Mouse (Mus musculus) skeletal muscle tissue, adult 2 months (tissue): Measurements from ENCODE around the gene Atp9a.

Source experiments
- DNase-seq: peaks from one replicate; pipeline ENCODE4 v3.0.0-alpha.2; 2012; ENCODE audit warnings: low read depth, low spot score

Gene Atp9a

GRCm38 (mm10) chr2:168601491-168602386 lies 140.5 kb downstream of the Atp9a start, which contains the start of gene Nfatc2:
TSS of gene Nfatc2 (minus strand) at chr2:168601657.
- peak; percentile 85 for DNase-seq

DNA sequence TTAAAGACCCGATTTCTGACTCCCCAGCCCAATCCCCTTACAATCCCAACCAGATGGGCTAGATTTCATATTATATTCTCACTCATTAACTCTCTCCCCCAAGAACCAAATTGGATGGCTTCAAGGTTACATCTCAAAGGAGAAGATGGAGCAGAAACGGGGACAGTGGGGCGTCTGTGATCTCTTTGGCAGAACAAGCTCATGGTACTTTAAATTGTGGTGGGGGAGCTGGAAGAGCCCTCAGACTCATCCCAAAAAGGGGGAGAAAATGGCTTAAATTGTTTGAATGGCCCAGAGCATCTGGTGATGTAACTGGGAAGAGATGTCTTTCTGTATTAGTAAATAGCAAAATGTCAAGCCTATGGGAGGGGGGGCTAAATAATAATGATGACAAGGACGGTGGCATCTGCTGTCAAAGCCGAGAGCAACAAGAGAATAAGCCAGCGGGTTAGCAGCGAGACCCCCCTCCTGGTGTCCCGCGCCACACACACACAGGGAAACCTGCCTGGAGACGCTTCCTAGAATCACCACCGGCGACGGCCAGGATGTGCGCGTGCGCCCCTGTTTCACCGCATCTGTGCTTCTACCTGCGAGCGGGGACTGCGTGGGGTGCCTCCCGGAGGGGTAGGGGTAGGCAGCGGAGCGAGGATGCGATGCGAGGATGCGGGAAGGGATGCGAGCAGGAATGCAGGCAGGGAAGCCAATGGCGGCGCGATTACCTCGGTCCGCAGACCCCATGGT lies 141.3 kb downstream of the Atp9a start:
- no peak for DNase-seq

DNA sequence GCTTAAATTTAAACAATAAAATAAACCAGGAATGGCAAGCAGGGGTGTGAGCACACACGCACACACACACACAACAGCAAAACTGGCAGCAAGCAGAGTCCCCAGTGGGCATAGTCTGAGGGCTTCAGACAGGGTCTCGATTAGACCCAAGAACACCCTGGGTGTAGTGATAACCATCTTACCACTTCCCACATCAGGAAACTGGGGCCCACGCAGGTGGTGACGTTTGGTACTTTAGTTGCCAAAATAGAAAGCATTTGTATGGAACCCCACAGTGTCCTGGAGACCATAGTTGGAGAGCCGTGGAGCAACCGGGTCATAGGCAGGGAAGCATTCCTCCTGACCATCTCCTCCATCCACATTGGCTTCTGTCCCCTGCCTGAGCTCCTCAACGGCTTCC lies 146.5 kb downstream of the Atp9a start:
- DNase-seq, result no peak

DNA sequence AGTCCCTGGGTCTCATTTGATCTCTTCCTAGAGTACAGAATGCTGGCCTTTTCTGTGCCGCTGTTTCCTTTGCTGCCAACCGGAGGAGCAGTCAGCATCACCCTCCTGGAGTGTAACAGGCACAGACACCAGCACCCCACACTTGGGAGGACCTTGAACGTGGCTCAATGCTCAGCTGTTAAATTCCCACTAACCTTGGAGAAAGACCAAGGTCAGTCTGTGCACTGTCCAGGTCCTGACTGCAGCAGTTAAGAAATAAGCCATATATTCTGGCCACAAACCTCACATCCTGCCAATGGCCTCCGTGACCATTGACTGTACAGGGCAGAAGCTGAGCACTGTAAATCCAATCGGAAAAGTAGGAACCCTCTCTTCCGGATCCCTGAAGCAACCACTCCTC lies 148.5 kb downstream of the Atp9a start:
- no peak for DNase-seq

- DNase-seq, result no peak
These were observed 149.2 kb downstream of the Atp9a start for GRCm38 (mm10) chr2:168593004-168593403.

DNA sequence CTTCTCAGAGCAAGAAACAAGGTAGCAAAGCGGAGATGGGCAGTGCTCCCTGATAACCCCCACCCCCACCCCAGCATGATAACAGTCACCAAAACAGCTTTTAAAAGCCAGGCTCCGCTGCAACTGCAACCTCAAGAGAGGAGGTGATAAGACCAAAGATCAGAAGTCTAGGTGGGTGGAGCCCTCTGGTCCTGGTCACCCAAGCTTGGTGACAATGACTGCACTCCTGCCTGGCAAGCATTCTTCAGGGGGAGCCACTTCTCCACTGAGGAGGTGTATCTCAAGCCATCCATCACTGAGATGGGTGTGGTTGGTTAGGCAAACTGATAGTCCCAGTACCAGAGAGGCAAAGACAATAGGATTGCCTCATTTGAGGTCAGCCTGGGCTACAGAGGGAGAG lies 151.1 kb downstream of the Atp9a start:
- no peak for DNase-seq

- no peak for DNase-seq
These were observed 151.7 kb downstream of the Atp9a start for GRCm38 (mm10) chr2:168590556-168590955.

- DNase-seq, result peak; percentile 63
These were observed 152.0 kb downstream of the Atp9a start for GRCm38 (mm10) chr2:168590168-168590551.

DNA sequence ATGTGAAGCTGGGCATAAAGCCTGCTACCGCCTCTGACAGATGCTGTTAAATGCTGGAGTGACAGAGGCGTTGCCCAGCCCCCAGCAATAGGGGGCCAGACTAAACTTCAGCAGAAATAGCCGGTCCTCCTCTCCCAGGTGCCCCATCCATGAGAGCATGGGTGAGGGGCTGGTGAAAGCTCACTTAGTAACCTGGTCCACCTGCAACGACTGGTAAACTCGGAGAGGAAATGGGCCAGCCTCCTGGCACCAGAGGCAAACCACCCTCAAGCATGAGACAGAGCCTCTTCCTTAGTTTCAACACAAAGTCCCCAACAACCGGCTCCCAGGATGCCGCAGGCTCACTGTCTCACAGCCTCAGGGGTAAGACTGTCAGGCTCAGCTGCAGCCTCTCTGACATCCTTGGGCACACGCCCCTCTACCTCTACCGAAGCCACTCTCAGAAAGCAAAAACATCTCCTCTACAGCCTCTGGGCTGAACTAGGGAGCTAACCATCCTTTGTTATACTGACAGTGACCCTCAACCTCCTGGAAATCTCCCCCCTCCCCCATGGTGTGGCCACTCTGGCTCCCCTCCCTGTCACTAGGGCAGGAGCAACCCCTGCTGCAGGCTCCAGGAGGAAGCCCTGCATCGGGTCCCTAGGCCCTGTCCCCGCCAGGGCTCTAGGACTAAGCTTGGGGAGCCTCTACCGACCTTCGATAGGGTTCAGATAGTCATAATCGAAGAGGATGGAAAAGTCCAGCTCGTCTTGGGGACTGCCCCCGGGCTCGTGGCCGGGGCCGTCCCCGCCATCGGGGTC lies 152.6 kb downstream of the Atp9a start:
- no peak for DNase-seq

GRCm38 (mm10) chr2:168588591-168589367 lies 153.4 kb downstream of the Atp9a start:
- no peak for DNase-seq

DNA sequence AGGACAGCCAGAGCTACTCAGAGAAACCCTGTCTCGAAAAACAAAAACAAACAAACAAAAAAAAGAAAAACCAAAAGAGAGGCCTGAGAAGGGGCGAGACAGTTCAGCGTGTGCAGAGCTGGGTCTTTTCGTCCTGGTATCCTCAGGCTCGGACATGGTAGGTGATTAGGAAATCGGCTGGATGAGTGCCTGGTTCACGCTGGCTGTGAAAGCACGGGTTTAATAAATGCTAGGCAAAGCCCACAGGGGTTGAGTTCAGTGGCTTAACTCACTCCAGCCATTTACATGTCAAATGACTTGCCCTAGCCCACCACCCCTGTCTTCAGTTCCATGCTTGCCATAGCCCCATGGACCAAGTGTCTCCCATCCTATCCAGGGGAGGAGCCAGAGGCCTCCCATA lies 155.1 kb downstream of the Atp9a start:
- DNase-seq, result no peak

GRCm38 (mm10) chr2:168586512-168586911 lies 155.7 kb downstream of the Atp9a start:
- DNase-seq, result no peak

DNA sequence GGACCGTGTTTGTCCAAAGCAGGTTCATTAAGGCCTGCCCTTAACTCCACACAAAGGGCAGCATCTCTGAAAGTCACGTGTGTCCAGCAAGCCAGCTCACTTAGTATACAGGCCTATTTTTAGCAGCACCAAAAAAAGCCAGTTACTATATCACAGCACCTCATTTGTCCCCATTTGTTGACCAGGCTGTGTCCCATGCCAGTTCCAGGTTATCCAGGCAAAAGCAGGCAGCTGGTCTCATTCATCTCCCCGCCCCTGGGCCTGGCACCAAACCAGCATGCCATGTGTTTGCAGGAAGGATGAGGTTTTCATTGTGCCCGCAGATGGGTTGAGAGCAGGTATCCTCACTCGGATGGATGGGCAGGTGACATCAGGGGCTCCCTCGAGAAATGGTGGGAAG lies 157.4 kb downstream of the Atp9a start:
- no peak for DNase-seq
